Mouse (Mus musculus) midbrain, embryonic 15.5 days (tissue): ENCODE measurements at regions not wholly inside any gene's neighbourhood (a gene's known extent, or its start where the extent isn't known, plus 50 kb on each side); places are given as distances from the start of the nearest gene placed in this dataset.

Source experiments
- ATAC-seq: fragments of 200-750 bp; cut with Nextera tagmentation; replicated peaks from 2 replicates; pipeline ENCODE4 v1.8.0; 2017; ENCODE audit warnings: moderate TSS enrichment
- H3K27ac ChIP-seq: fragments of 300-500 bp; sonication (generic); 2 replicates; pipeline ENCODE4 v1.5.1; 2015; ENCODE audit warnings: mild to moderate bottlenecking, inconsistent platforms
- H3K27me3 ChIP-seq: fragments of 300-500 bp; sonication (generic); replicated peaks from 2 replicates; pipeline ENCODE4 v1.6.1; 2015; ENCODE audit warnings: inconsistent platforms
- H3K36me3 ChIP-seq: fragments of 300-500 bp; sonication (generic); replicated peaks from 2 replicates; pipeline ENCODE4 v1.6.1; 2015; ENCODE audit warnings: inconsistent platforms
- H3K4me1 ChIP-seq: fragments of 300-500 bp; sonication (generic); 2 replicates; pipeline ENCODE4 v1.6.1; 2015; ENCODE audit warnings: inconsistent platforms
- H3K4me2 ChIP-seq: fragments of 300-500 bp; sonication (generic); 2 replicates; pipeline ENCODE4 v1.6.1; 2015; ENCODE audit warnings: inconsistent platforms, mild to moderate bottlenecking, moderate library complexity
- H3K4me3 ChIP-seq: fragments of 300-500 bp; sonication (generic); 2 replicates; pipeline ENCODE4 v1.5.1; 2015; ENCODE audit warnings: mild to moderate bottlenecking, inconsistent platforms
- H3K9ac ChIP-seq: fragments of 300-500 bp; sonication (generic); 2 replicates; pipeline ENCODE4 v1.6.1; 2015; ENCODE audit warnings: mild to moderate bottlenecking, inconsistent platforms
- H3K9me3 ChIP-seq: fragments of 300-500 bp; sonication (generic); 2 replicates; pipeline ENCODE4 v1.6.1; 2016; ENCODE audit warnings: inconsistent platforms
- WGBS: fragments of 180-500 bp; shearing (Covaris S2); methylation state at CpG from one replicate; pipeline ENCODE4 v1.1.7; 2015; ENCODE audit warnings: mixed read lengths; 5-methylcytosine and 5-hydroxymethylcytosine counted together

- H3K4me2 ChIP-seq = no peak overlapping the region
- 77% methylated on average over 5 of the region's 5 CpGs for WGBS
- no peak overlapping the region for H3K27ac ChIP-seq
- no peaks in the 10 kb centered on the region for H3K4me1 ChIP-seq
- ATAC-seq = no peak
- H3K36me3 ChIP-seq = no peaks in the 10 kb centered on the region
- H3K9me3 ChIP-seq = no peaks in the 10 kb centered on the region
- H3K9ac ChIP-seq = no peak overlapping the region
- H3K27me3 ChIP-seq = no peaks in the 10 kb centered on the region
- H3K4me3 ChIP-seq = no peak overlapping the region
These were observed 53.1 kb upstream of the Glis3 start for GRCm38 (mm10) chr19:28732998-28733397.

- no peak overlapping the region for H3K27ac ChIP-seq
- ATAC-seq = no peak
- no peaks in the 10 kb centered on the region for H3K4me1 ChIP-seq
- H3K9ac ChIP-seq = no peak overlapping the region
- H3K9me3 ChIP-seq = no peaks in the 10 kb centered on the region
- WGBS = 84% methylated on average over 6 of the region's 6 CpGs
- no peaks in the 10 kb centered on the region for H3K36me3 ChIP-seq
- no peaks in the 10 kb centered on the region for H3K27me3 ChIP-seq
- H3K4me3 ChIP-seq = no peak overlapping the region
- no peak overlapping the region for H3K4me2 ChIP-seq
These were observed 53.9 kb upstream of the Glis3 start for GRCm38 (mm10) chr19:28733781-28734180.

- 89% methylated on average over 5 of the region's 5 CpGs for WGBS
- H3K9ac ChIP-seq = no peak overlapping the region
- H3K4me1 ChIP-seq = no peaks in the 10 kb centered on the region
- no peak overlapping the region for H3K4me2 ChIP-seq
- no peak for ATAC-seq
- H3K4me3 ChIP-seq = no peak overlapping the region
- H3K9me3 ChIP-seq = no peaks in the 10 kb centered on the region
- H3K36me3 ChIP-seq = no peaks in the 10 kb centered on the region
- H3K27me3 ChIP-seq = no peaks in the 10 kb centered on the region
- H3K27ac ChIP-seq = no peak overlapping the region
These were observed 63.4 kb upstream of the Glis3 start for GRCm38 (mm10) chr19:28743176-28743793.

GRCm38 (mm10) chr19:28745105-28745504, 65.2 kb upstream of the Glis3 start:
- WGBS = 89% methylated on average over 2 of the region's 2 CpGs
- ATAC-seq = no peak
- Histone ChIP-seq H3K4me2 (no peak overlapping the region), H3K27ac (no peak overlapping the region), H3K27me3 (no peaks in the 10 kb centered on the region), H3K9me3 (no peaks in the 10 kb centered on the region), H3K4me3 (no peak overlapping the region), H3K36me3 (no peaks in the 10 kb centered on the region), H3K9ac (no peak overlapping the region), H3K4me1 (no peaks in the 10 kb centered on the region)

GRCm38 (mm10) chr19:28745534-28745933, 65.7 kb upstream of the Glis3 start:
- Histone ChIP-seq H3K4me2 (no peak overlapping the region), H3K9me3 (no peaks in the 10 kb centered on the region), H3K4me1 (no peaks in the 10 kb centered on the region), H3K36me3 (no peaks in the 10 kb centered on the region), H3K9ac (no peak overlapping the region), H3K27me3 (no peaks in the 10 kb centered on the region), H3K27ac (no peak overlapping the region), H3K4me3 (no peak overlapping the region)
- 50% methylated on average over 8 of the region's 8 CpGs for WGBS
- ATAC-seq = peak; percentile 48; the same call in 1 of the 2 replicates

GRCm38 (mm10) chr19:28751091-28751490, 71.2 kb upstream of the Glis3 start:
- no peak for ATAC-seq
- no peaks in the 10 kb centered on the region for H3K27me3 ChIP-seq
- no peak overlapping the region for H3K4me3 ChIP-seq
- 93% methylated on average over 8 of the region's 8 CpGs for WGBS
- no peaks in the 10 kb centered on the region for H3K4me1 ChIP-seq
- no peak overlapping the region for H3K9ac ChIP-seq
- no peaks in the 10 kb centered on the region for H3K36me3 ChIP-seq
- H3K4me2 ChIP-seq = no peak overlapping the region
- H3K9me3 ChIP-seq = no peaks in the 10 kb centered on the region
- no peak overlapping the region for H3K27ac ChIP-seq

- Histone ChIP-seq H3K9me3 (no peaks in the 10 kb centered on the region), H3K9ac (no peak overlapping the region), H3K27ac (no peak overlapping the region), H3K4me3 (no peak overlapping the region), H3K4me2 (no peak overlapping the region), H3K36me3 (no peaks in the 10 kb centered on the region), H3K4me1 (no peaks in the 10 kb centered on the region), H3K27me3 (no peaks in the 10 kb centered on the region)
- WGBS = 32% methylated on average over 7 of the region's 7 CpGs
- ATAC-seq = peak; percentile 54; the same call in 1 of the 2 replicates
These were observed 76.0 kb upstream of the Slc1a1 start for GRCm38 (mm10) chr19:28758854-28759253.

GRCm38 (mm10) chr19:28764795-28765360, 70.0 kb upstream of the Slc1a1 start:
- Histone ChIP-seq H3K4me1 (no peaks in the 10 kb centered on the region), H3K9ac (no peak overlapping the region), H3K27me3 (0 out of 2 replicates have a peak, but pooled peaks cover 3% of the 10 kb centered on the region), H3K36me3 (no peaks in the 10 kb centered on the region), H3K4me3 (no peak overlapping the region), H3K4me2 (no peak overlapping the region), H3K27ac (no peak overlapping the region), H3K9me3 (no peaks in the 10 kb centered on the region)
- no peak for ATAC-seq
- WGBS = 82% methylated on average over 11 of the region's 11 CpGs

- H3K4me2 ChIP-seq = no peak overlapping the region
- 0 out of 2 replicates have a peak, but pooled peaks cover 3% of the 10 kb centered on the region for H3K27me3 ChIP-seq
- no peaks in the 10 kb centered on the region for H3K36me3 ChIP-seq
- WGBS = 41% methylated on average over 5 of the region's 5 CpGs
- no peak overlapping the region for H3K4me3 ChIP-seq
- H3K9ac ChIP-seq = no peak overlapping the region
- ATAC-seq = peak; percentile 73
- no peaks in the 10 kb centered on the region for H3K4me1 ChIP-seq
- no peak overlapping the region for H3K27ac ChIP-seq
- H3K9me3 ChIP-seq = no peaks in the 10 kb centered on the region
These were observed 66.6 kb upstream of the Slc1a1 start for GRCm38 (mm10) chr19:28768218-28768617.

GRCm38 (mm10) chr19:28770419-28770818, 64.4 kb upstream of the Slc1a1 start:
- H3K27ac ChIP-seq = no peak overlapping the region
- ATAC-seq = no peak
- H3K36me3 ChIP-seq = no peaks in the 10 kb centered on the region
- no peaks in the 10 kb centered on the region for H3K9me3 ChIP-seq
- H3K4me1 ChIP-seq = no peaks in the 10 kb centered on the region
- H3K4me3 ChIP-seq = no peak overlapping the region
- no peak overlapping the region for H3K9ac ChIP-seq
- 87% methylated on average over 12 of the region's 12 CpGs for WGBS
- H3K4me2 ChIP-seq = no peak overlapping the region
- 0 out of 2 replicates have a peak, but pooled peaks cover 3% of the 10 kb centered on the region for H3K27me3 ChIP-seq

- Histone ChIP-seq H3K27ac (no peak overlapping the region), H3K4me1 (no peaks in the 10 kb centered on the region), H3K4me3 (no peak overlapping the region), H3K27me3 (0 out of 2 replicates have a peak, but pooled peaks cover 3% of the 10 kb centered on the region), H3K9me3 (no peaks in the 10 kb centered on the region), H3K4me2 (no peak overlapping the region), H3K9ac (no peak overlapping the region), H3K36me3 (no peaks in the 10 kb centered on the region)
- no peak for ATAC-seq
- WGBS = 30% methylated on average over 7 of the region's 7 CpGs
These were observed 63.0 kb upstream of the Slc1a1 start for GRCm38 (mm10) chr19:28771836-28772235.

- Histone ChIP-seq H3K9ac (no peak overlapping the region), H3K27ac (no peak overlapping the region), H3K4me1 (no peaks in the 10 kb centered on the region), H3K4me2 (no peak overlapping the region), H3K27me3 (no peaks in the 10 kb centered on the region), H3K9me3 (no peaks in the 10 kb centered on the region), H3K4me3 (no peak overlapping the region), H3K36me3 (no peaks in the 10 kb centered on the region)
- WGBS = 49% methylated on average over 9 of the region's 9 CpGs
- no peak for ATAC-seq
These were observed 61.8 kb upstream of the Slc1a1 start for GRCm38 (mm10) chr19:28772840-28773570.
